Mouse (Mus musculus) CH12.LX (cell line): Measurements from ENCODE around the gene Aida. TPM values are rescaled to one million over a fixed set of nuclear protein-coding genes. Genes with fewer than 3 reads are reported as not detected.
A peak's percentile ranks its signal among the peaks of the same experiment; 100 is the strongest.

Experiments
- DNase-seq: peaks from one replicate; pipeline ENCODE4 v3.0.0-alpha.2; 2013; ENCODE audit errors: extremely low read depth
- H3K27ac ChIP-seq: 2 replicates; pipeline ENCODE4 v1.5.1; 2012; ENCODE audit warnings: low read depth, mild to moderate bottlenecking, control low read depth, moderate library complexity; ENCODE audit not compliant: insufficient read depth
- H3K27me3 ChIP-seq: replicated peaks from 2 replicates; pipeline ENCODE3; 2012; ENCODE audit warnings: inconsistent platforms
- H3K36me3 ChIP-seq, 2 experiments: replicated peaks in 1 of 2; 2 replicates each; pipeline versions ENCODE3 to v1.6.1; 2012; ENCODE audit warnings: inconsistent platforms in 1 of 2, low read length in 1 of 2, mild to moderate bottlenecking in 1 of 2, mixed read lengths in 1 of 2, moderate library complexity in 1 of 2; ENCODE audit not compliant: control insufficient read depth in 1 of 2, insufficient read depth in 1 of 2
- H3K4me1 ChIP-seq, 2 experiments: 2 replicates each; pipeline ENCODE4 v1.6.1; 2012; ENCODE audit warnings: inconsistent platforms in 1 of 2, moderate library complexity in 1 of 2; ENCODE audit not compliant: insufficient read depth in 2 of 2, control insufficient read depth in 1 of 2
- H3K4me2 ChIP-seq: 2 replicates; pipeline ENCODE4 v1.6.1; 2012; ENCODE audit warnings: low read depth, mild to moderate bottlenecking, control low read depth; ENCODE audit not compliant: poor library complexity, insufficient read depth, severe bottlenecking
- H3K4me3 ChIP-seq, 3 experiments: fragments of 150-350 bp in 1 of 3; sonication (generic) in 1 of 3; replicated peaks in 1 of 3; 2 replicates each; pipeline versions ENCODE3 to v1.5.1; 2011 to 2012; ENCODE audit warnings: low read depth in 2 of 3, low read length in 2 of 3, mild to moderate bottlenecking in 2 of 3, moderate library complexity in 2 of 3, control low read depth in 1 of 3, improper control_type of control experiment in 1 of 3, inconsistent platforms in 1 of 3, mixed read lengths in 1 of 3; ENCODE audit not compliant: poor library complexity in 1 of 3
- H3K79me2 ChIP-seq: replicated peaks from 2 replicates; pipeline ENCODE4 v1.6.1; 2012; ENCODE audit warnings: mild to moderate bottlenecking, moderate library complexity; ENCODE audit not compliant: control insufficient read depth, poor library complexity, insufficient read depth, severe bottlenecking; ENCODE audit errors: extremely low read depth
- H3K9ac ChIP-seq: 2 replicates; pipeline ENCODE4 v1.6.1; 2012; ENCODE audit warnings: low read depth, mild to moderate bottlenecking, control low read depth, moderate library complexity; ENCODE audit not compliant: insufficient read depth
- H3K9me3 ChIP-seq: replicated peaks from 2 replicates; pipeline ENCODE3; 2012; ENCODE audit warnings: low read length, inconsistent platforms, mixed read lengths
- CTCF ChIP-seq, 2 experiments: IDR thresholded peaks in 1 of 2; conservative IDR thresholded peaks in 1 of 2; 2 replicates each; pipeline ENCODE4 v1.5.1; 2011 to 2012; ENCODE audit warnings: low read depth in 2 of 2, low read length in 2 of 2, improper control_type of control experiment in 1 of 2, inconsistent platforms in 1 of 2, mild to moderate bottlenecking in 1 of 2, moderate library complexity in 1 of 2
- E2F4 ChIP-seq: IDR thresholded peaks from 2 replicates; pipeline ENCODE4 v1.6.1; 2011; ENCODE audit warnings: low read depth, low read length, improper control_type of control experiment; ENCODE audit not compliant: insufficient replicate concordance
- NRF1 ChIP-seq: IDR thresholded peaks from 2 replicates; pipeline ENCODE4 v1.6.1; 2014; ENCODE audit warnings: low read depth, mild to moderate bottlenecking, inconsistent platforms, low read length, improper control_type of control experiment, moderate library complexity
- dilution Hi-C: fragments of 300-500 bp; cut with MboI; formaldehyde crosslinking; loops from 2 replicates; pipeline ENCODE4 v1.14.3; 2020; ENCODE audit warnings: low sequenced_read_pairs; ENCODE audit not compliant: extremely low pct_unique_long_range_greater_than_20kb, extremely low pct_ligation_motif_present
- in situ Hi-C: fragments of 300-500 bp; cut with MboI; formaldehyde crosslinking; loops from 3 replicates; pipeline ENCODE4 v1.14.3; 2019; ENCODE audit warnings: low sequenced_read_pairs, low pct_ligation_motif_present, low pct_unique_long_range_greater_than_20kb, mixed read lengths
- polyA plus RNA-seq: library from polyadenylated mRNA; unstranded; fragments of >175 nt; gene quantifications from 2 replicates; pipeline ENCODE4 v1.2.1, GENCODE M21; 2012; ENCODE audit warnings: low read depth; ENCODE audit not compliant: insufficient read length
- total RNA-seq, 2 experiments: library from RNA; depleted of rRNA; stranded (reverse); fragments of 300-350 nt in 1 of 2; fragments of >200 nt in 1 of 2; gene quantifications; 2 replicates each; pipeline ENCODE4 v1.2.3; 2012 to 2014

Gene Aida
- total and polyA plus RNA-seq, 3 experiments, result 11.0 to 45.2 (median 32.8) TPM

DNA sequence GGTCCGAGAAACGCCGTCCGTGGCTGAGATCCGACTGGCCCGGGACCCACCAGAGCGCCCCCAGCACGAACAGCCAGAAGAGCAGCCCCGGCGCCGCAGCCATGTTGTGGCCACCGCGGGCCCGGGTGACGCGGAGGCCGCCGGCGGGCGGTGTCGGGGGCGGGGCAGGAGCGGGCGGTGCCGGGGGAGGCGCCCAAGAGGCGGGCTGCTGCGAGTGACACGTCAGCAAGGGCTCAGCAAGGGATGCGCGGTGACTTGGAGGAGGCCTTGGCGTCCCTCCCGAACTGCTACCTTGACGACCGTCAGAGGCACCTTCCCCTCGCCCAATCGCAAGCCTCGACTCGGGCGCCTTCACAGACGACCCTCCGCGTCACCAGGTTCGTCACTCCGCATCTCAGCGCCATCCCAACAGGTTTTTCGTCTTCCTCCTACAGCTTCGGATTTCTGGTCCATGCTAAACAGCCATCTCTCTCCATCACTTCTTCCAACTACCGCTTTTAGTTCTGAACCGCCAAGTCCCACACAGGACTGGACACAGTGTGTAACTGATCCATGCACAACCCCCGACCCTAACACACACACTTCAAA is 73.1 kb downstream of the Aida start, which contains the start of gene Mia3 (continued):
- TF ChIP-seq E2F4, result no peak
- peak; percentile 77 for TF ChIP-seq NRF1
- TF ChIP-seq CTCF (conservative IDR thresholded peaks at IDR 0.05 in 1 of 2, IDR thresholded peaks at IDR 0.05 in 1 of 2; ENCODE audit: low read depth in 2 of 2, low read length in 2 of 2), result peak in 1 of 2 experiments; percentile 17; a peak in 1 of 4 replicates

- Histone ChIP-seq H3K4me3 (no peak overlapping the region), H3K79me2 (no peaks in the 10 kb centered on the region), H3K27me3 (no peaks in the 10 kb centered on the region), H3K4me2 (no peak overlapping the region), H3K4me1 (peaks cover 3 to 7% of the 10 kb centered on the region in 2 experiments; a peak in 3 of 4 replicates)
- no peak for DNase-seq
- dilution Hi-C loops, result no loop called here
- peak in 1 of 2 experiments; percentile 11; a peak in 1 of 4 replicates for TF ChIP-seq CTCF (conservative IDR thresholded peaks at IDR 0.05 in 1 of 2, IDR thresholded peaks at IDR 0.05 in 1 of 2; ENCODE audit: low read depth in 2 of 2, low read length in 2 of 2)
- no peak for TF ChIP-seq E2F4
- TF ChIP-seq, all 38 proteins: peak for 1
- H3K9ac ChIP-seq, result no peak overlapping the region
- peaks cover 5% of the 10 kb centered on the region for H3K9me3 ChIP-seq
- H3K27ac ChIP-seq, result no peak overlapping the region
- in situ Hi-C loops, result no loop called here
- H3K36me3 ChIP-seq, result no peaks in the 10 kb centered on the region
Measured at GRCm38 (mm10) chr1:183374728-183375127, 78.3 kb downstream of the Aida start.

Other genes starting within 250 kb of the Aida start
- gene Disp1, start 75.1 kb upstream of the Aida start, total RNA-seq (2012; rRNA removed), result 5.4 and 5.9 TPM in 2 replicates
- gene Disp1, start 75.1 kb upstream of the Aida start, total RNA-seq (2014; rRNA removed), result 3.1 and 3.4 TPM in 2 replicates
- 8.9 and 11.3 TPM in 2 replicates for gene Disp1, start 75.1 kb upstream of the Aida start, polyA plus RNA-seq
- gene Brox, start 679 bp downstream of the Aida start, total RNA-seq (2012; rRNA removed), result 21.0 and 21.8 TPM in 2 replicates
- 37.8 and 44.7 TPM in 2 replicates for gene Brox, start 679 bp downstream of the Aida start, total RNA-seq (2014; rRNA removed)
- 19.8 and 20.4 TPM in 2 replicates for gene Brox, start 679 bp downstream of the Aida start, polyA plus RNA-seq
- 95.3 and 112 TPM in 2 replicates for gene Mia3, start 73.0 kb downstream of the Aida start, total RNA-seq (2012; rRNA removed)
- gene Mia3, start 73.0 kb downstream of the Aida start, total RNA-seq (2014; rRNA removed), result 49.3 and 51.2 TPM in 2 replicates
- 70.1 and 80.9 TPM in 2 replicates for gene Mia3, start 73.0 kb downstream of the Aida start, polyA plus RNA-seq
- gene Taf1a, start 92.4 kb downstream of the Aida start, total RNA-seq (2012; rRNA removed), result 12.3 and 18.0 TPM in 2 replicates
- 20.6 and 21.9 TPM in 2 replicates for gene Taf1a, start 92.4 kb downstream of the Aida start, total RNA-seq (2014; rRNA removed)
- 24.8 and 27.2 TPM in 2 replicates for gene Taf1a, start 92.4 kb downstream of the Aida start, polyA plus RNA-seq
- 0.55 TPM in 1 of 2 replicates, not detected in the other for gene Hhipl2, start 121.6 kb downstream of the Aida start, total RNA-seq (2012; rRNA removed)
- 0.16 TPM in 1 of 2 replicates, not detected in the other for gene Hhipl2, start 121.6 kb downstream of the Aida start, total RNA-seq (2014; rRNA removed)
- gene Hhipl2, start 121.6 kb downstream of the Aida start, polyA plus RNA-seq, result 0.23 and 0.74 TPM in 2 replicates